Mouse (Mus musculus) telencephalon, adult 2 months (tissue): ENCODE measurements around the gene Apba1.

Source experiments
- DNase-seq: peaks from one replicate; pipeline ENCODE4 v3.0.0-alpha.2; 2011; ENCODE audit warnings: low read depth, low spot score

The Apba1 gene

GRCm38 (mm10) chr19:23758554-23759321, at the start of gene Apba1:
Gene Apba1, plus strand, starts transcription at chr19:23758887.
- peak; percentile 28 for DNase-seq

DNA sequence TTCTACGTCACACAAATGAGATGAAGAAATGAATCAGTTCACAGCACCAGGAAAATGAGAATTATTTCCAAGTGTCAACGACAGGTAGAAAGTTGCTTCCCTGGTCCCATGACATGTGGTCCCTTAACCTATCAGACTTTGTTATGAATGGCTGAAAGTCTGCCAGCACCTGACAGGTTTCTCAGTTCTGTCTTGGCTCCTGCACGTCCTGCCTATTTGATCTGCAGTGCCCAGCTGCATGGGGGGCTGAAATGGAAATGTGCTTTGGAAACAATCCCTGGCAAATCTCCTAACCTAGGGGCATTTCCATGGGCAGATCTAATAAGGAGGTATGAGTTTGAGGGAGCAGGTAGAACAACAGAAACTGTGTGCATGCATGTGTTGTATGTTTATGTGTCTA, 12.2 kb upstream of the Apba1 start:
- no peak for DNase-seq

GRCm38 (mm10) chr19:23757011-23757410, 1.7 kb upstream of the Apba1 start:
- no peak for DNase-seq

GRCm38 (mm10) chr19:23757961-23758553, 630 bp upstream of the Apba1 start:
- peak; percentile 89 for DNase-seq

GRCm38 (mm10) chr19:23759322-23759945, 747 bp downstream of the Apba1 start:
- DNase-seq = peak; percentile 50

- no peak for DNase-seq
Measured at GRCm38 (mm10) chr19:23763371-23763770, 4.7 kb downstream of the Apba1 start.

DNA sequence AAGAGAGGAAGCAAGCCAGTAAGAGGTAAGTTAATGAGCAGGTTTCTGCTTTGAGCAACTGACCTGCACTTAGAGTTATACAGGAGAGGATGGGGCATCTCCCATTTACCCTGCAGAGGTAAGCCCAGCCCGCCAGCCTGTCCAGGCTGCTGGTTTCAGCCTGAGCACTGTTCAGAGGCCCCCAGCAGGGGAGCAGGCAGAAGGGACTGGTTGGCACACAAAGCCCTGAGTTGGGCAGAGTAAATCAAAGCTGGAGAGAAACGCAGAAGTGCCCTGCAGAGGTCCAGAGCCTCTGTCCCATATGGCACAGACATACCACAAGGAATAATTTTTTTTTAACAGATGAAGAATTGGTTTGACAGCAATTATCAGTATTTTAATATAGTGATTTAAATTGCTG, 5.4 kb downstream of the Apba1 start:
- no peak for DNase-seq

DNA sequence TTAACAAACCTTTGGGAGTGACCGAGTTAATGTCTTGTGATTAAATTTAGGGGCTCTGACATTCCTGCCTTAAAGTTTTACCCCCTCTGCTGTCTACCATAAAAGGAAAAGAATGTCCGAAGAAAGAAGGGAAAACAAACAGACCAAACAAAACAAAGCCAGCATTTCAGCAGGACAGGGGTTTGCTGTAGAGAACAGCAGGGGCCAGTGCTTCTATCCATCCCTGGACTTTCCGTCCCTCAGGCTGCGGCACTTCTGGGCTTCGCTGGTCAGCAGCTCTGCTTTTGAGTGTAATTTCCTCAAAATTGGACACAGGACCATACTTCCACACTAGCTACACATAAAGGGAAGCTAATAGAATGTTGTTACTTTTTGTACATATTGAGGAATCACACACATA, 10.2 kb downstream of the Apba1 start:
- DNase-seq = no peak

DNA sequence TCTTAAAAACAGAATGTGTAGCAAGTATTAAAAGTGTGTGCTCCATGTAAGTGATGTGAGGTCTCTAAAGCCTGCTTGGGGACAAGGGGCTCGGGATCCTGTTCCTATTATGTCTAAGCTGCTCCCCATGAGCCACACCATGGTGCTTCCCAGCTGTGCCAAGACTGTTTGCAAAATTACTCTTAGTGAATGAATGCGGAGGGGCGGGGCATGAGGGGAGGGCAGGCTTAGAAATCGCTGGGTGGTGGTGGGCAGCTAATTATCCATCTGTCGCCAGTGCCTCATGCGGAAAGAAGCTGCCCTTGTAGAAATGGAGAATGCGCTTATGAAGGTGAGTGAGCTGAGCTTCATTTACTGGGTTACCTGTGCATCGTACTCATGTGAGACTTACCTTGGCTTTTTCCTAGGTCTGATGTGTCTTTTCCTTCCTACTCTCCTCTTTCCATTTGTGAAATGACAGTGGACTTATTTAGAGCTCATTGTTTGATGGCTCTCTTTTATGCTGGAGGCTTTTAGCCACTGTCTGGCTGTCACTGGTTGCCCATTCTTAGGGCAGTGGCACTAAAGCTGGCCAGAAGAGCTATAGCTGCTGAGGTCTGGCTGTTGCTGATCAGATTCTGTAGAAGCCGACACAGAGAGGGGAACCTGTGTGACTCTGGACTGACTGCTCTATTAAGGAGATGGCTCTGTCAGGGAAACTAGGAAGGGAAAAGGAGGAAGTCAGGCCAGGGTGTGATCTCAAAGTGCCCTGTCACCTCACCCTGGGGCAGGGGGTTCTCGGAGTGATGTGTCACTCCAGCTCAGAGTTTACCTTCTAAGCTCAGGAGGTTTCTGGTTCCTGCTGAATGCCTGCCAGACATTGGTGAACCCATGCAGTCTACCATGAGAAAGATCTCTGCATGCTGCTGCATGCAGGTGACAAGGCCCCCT, 12.1 kb downstream of the Apba1 start:
- no peak for DNase-seq

- DNase-seq = no peak
Measured at GRCm38 (mm10) chr19:23771971-23772370, 13.3 kb downstream of the Apba1 start.

DNA sequence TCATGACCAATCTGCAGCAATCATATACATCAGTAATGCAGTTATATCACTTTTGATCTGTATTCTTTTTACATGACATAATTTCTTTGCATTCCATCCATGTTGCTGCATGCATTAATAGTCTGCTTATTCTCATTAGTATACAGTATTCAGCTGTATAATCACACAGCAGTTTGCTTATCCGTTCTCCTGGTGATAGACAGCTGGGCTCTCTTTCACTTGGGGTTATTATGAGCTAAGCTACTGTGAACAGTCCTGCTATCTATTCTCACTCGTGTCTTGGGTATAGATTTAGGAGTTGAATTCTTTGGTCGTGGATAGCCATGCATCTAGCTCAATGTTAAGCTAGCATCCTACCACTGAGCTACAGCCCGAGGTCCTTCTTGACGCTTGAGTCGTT, 16.7 kb downstream of the Apba1 start:
- no peak for DNase-seq

DNA sequence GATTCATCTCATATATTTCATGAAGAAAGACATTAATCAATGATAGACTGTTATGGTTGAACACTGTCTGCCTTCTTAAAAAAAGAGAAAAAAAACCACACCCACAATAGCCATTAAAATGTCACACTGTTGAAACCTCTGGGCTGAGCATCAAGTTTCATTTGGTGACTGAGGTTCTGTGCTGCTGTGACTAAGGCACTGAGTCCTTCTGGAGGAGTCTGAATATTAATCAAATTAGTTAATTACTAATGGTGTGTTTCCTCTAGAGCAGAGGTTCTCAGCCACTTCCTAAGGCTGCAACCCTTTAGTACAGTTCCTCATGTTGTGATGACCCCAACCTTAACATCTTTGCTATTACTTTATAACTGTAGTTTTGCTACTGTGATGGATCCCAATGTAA, 20.4 kb downstream of the Apba1 start:
- DNase-seq = no peak

- no peak for DNase-seq
Measured at GRCm38 (mm10) chr19:23780105-23780504, 21.4 kb downstream of the Apba1 start.

DNA sequence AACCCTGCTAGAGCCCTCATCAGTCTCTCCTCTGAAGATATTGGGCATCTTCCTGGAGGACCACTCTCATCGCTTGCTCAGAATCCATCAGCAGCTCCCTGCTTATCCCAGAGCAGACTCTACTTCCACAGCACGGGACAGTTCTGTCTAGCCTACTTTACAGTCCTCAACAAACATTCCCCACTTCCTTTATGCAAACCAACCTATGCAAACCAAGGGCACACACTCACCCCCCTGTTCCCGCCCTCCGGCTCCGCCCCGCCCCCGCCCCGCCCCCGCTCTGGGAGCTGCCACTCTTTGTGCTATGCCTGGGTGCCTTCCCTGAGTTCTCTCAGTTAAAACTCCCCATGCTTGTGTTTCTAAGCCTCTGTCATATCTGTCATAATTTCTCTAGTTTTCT, 23.3 kb downstream of the Apba1 start:
- no peak for DNase-seq

GRCm38 (mm10) chr19:23788420-23789132, 29.9 kb downstream of the Apba1 start:
- DNase-seq = no peak

DNA sequence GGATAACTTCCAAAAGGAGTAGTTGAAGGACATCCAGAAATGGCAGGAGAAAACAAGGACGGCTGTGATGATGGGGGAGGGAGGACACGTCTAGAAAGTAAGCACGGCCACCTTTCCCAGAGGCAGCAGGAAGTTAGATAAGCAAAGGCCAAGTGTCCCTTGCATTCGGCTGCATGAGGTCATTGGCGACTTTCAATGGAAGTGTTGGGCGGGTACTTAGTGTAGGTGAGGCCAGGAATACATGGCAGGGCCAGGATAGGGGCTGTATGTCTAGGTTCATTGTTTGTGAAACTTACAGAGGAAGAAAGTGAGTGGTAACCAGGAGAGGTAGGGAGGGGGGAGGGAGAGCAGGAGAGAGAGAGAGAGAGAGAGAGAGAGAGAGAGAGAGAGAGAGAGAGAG, 33.0 kb downstream of the Apba1 start:
- DNase-seq = no peak

GRCm38 (mm10) chr19:23792559-23792958, 33.9 kb downstream of the Apba1 start:
- no peak for DNase-seq

DNA sequence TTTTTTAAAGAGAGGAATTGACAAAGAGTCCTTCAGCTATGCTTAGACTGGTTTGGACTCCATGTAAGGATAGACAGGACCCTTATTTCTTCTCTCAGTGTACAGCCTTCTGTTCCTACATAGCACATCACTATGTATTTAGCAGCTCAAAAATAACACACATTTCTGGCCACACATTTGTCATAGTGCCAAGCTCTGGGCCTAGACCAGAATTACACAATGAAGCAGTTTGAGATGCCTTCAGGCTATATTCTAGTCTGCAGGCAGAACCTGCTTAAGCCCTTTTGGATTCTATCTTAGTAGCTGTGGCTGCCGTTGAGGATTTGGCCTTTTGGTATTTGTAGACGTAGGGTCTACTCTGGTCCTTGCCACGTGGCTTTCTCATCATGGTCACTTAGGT, 35.8 kb downstream of the Apba1 start:
- peak; percentile 54 for DNase-seq

GRCm38 (mm10) chr19:23795156-23795555, 36.5 kb downstream of the Apba1 start:
- peak; percentile 56 for DNase-seq

DNA sequence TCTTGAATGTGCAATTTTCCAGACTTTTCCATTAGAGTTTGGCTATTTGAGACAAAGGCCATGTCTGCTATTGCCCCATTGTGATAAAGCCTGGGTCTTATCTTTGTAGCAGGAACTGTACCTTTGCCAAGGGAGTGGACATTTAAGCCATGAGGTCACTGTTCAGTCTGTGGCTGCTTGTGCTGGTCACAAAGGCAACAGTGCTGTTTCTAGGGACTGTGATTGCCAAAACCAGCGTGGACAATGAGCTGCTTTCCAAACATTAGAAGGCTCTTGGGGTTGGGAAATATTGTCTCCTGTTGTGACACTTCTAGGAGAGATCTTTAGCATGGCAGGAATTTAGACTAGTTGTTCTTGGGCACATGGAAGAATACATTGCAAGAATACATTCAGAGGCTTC, 42.5 kb downstream of the Apba1 start:
- no peak for DNase-seq

- no peak for DNase-seq
Measured at GRCm38 (mm10) chr19:23803221-23803870, 44.7 kb downstream of the Apba1 start.
